Mouse (Mus musculus) layer of hippocampus, adult 9-10 months (tissue): ENCODE measurements at regions not wholly inside any gene's neighbourhood (a gene's known extent, or its start where the extent isn't known, plus 50 kb on each side); places are given as distances from the start of the nearest gene placed in this dataset.

Source experiments
- DNase-seq: peaks from one replicate; pipeline ENCODE4 v3.0.0; 2022; ENCODE audit warnings: low spot score

- DNase-seq: no peak
These were observed 213.5 kb upstream of the Bcor start for GRCm38 (mm10) chrX:12373670-12374069.

GRCm38 (mm10) chrX:12375796-12376195 lies 211.8 kb upstream of the Atp6ap2 start:
- no peak for DNase-seq

GRCm38 (mm10) chrX:12376238-12376980 lies 211.2 kb upstream of the Atp6ap2 start:
- DNase-seq: no peak

GRCm38 (mm10) chrX:12377441-12377840 lies 210.2 kb upstream of the Atp6ap2 start:
- DNase-seq: no peak

- DNase-seq: peak; percentile 2
These were observed 195.3 kb upstream of the Atp6ap2 start for GRCm38 (mm10) chrX:12392145-12392825.

GRCm38 (mm10) chrX:12409319-12409718 lies 178.3 kb upstream of the Atp6ap2 start:
- DNase-seq: no peak

GRCm38 (mm10) chrX:12425566-12425965 lies 162.0 kb upstream of the Atp6ap2 start:
- no peak for DNase-seq

GRCm38 (mm10) chrX:12426664-12427063 lies 160.9 kb upstream of the Atp6ap2 start:
- no peak for DNase-seq

GRCm38 (mm10) chrX:12432289-12432688 lies 155.3 kb upstream of the Atp6ap2 start:
- DNase-seq: no peak

- DNase-seq: no peak
These were observed 151.9 kb upstream of the Atp6ap2 start for GRCm38 (mm10) chrX:12435656-12436055.

- no peak for DNase-seq
These were observed 151.5 kb upstream of the Atp6ap2 start for GRCm38 (mm10) chrX:12436106-12436505.

- DNase-seq: peak; percentile 1
These were observed 148.2 kb upstream of the Atp6ap2 start for GRCm38 (mm10) chrX:12439447-12439846.

- DNase-seq: no peak
These were observed 143.8 kb upstream of the Atp6ap2 start for GRCm38 (mm10) chrX:12443794-12444193.

GRCm38 (mm10) chrX:12445093-12445492 lies 142.5 kb upstream of the Atp6ap2 start:
- no peak for DNase-seq

- DNase-seq: no peak
These were observed 139.6 kb upstream of the Atp6ap2 start for GRCm38 (mm10) chrX:12447962-12448361.

- DNase-seq: no peak
These were observed 137.9 kb upstream of the Atp6ap2 start for GRCm38 (mm10) chrX:12449688-12450087.

GRCm38 (mm10) chrX:12452979-12453769 lies 134.4 kb upstream of the Atp6ap2 start:
- DNase-seq: no peak

- DNase-seq: no peak
These were observed 125.9 kb upstream of the Atp6ap2 start for GRCm38 (mm10) chrX:12461657-12462056.

- no peak for DNase-seq
These were observed 124.5 kb upstream of the Atp6ap2 start for GRCm38 (mm10) chrX:12462936-12463647.

- DNase-seq: no peak
These were observed 121.3 kb upstream of the Atp6ap2 start for GRCm38 (mm10) chrX:12466312-12466711.

GRCm38 (mm10) chrX:12466897-12467296 lies 120.7 kb upstream of the Atp6ap2 start:
- no peak for DNase-seq

- no peak for DNase-seq
These were observed 119.9 kb upstream of the Atp6ap2 start for GRCm38 (mm10) chrX:12467528-12468179.
